Mouse (Mus musculus): ENCODE results near the gene Gabbr1. TPM values are rescaled to one million over a fixed set of nuclear protein-coding genes. Genes with fewer than 3 reads are reported as not detected.

Gabbr1 gene
- polyA plus RNA-seq, 1 experiment from 2014 or later: 0.46 TPM

DNA sequence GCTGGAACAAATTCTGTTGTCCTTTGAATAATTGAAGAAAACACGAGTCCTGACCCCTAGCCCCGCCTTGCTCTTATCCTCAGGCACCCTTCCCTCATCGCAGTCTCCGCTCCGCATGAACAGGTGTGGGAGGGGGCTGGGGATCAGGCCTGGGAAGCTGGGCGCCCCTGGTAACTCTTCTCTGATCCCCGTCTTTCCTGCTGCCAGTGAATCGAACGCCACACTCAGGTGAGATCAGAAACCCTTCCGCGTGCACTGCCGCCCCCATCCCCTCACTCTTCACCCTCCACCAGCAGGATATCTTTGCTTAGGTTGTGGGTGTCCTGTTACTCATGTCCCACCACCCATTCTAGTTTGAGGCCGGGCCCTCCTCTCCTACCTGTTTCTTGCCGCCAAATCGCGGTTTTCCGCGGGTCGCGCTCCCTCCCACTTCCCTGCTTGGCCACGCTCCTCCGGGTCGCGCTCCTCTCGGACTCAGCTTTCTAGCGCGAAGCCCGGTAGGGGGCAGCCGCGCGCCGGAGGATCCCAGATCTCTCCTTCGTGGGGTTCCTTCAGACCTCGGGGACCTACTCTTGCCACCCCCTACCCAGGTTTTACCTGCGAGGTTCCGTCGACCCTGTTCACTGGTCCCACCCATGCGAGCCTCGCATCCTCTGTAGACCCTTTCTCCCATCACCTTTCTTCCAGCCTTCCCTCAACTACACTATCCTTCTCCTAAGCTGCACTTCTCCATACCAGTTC lies 4.0 kb downstream of the Gabbr1 start:
- Histone ChIP-seq H3K27me3 (ENCODE audit: control insufficient read depth, insufficient read depth, low read depth, low read length) (peaks cover 64% of the 10 kb centered on the region), H3K9me3 (replicated peaks; ENCODE audit: control insufficient read depth, low read length) (no peaks in the 10 kb centered on the region), H3K36me3 (ENCODE audit: control insufficient read depth, insufficient read depth) (no peaks in the 10 kb centered on the region), H3K27ac (ENCODE audit: low read length) (no peak overlapping the region), H3K9ac (ENCODE audit: low read depth, low read length) (no peak overlapping the region), H3K4me3 (ENCODE audit: low read depth, low read length) (peak overlapping the region; percentile 6; the same call in 1 of the 2 replicates), H3K4me1 (ENCODE audit: control insufficient read depth, low read depth, low read length) (peaks cover 3% of the 10 kb centered on the region), H3K4me2 (ENCODE audit: low read depth, low read length) (peak overlapping the region; percentile 46)
- ATAC-seq (ENCODE audit: low read depth): no peak
- 5% methylated on average over 39 of the region's 39 CpGs for WGBS (ENCODE audit: insufficient replicate concordance)

GRCm38 (mm10) chr17:37050399-37050798 lies 4.6 kb downstream of the Gabbr1 start:
- no peak for ATAC-seq (ENCODE audit: low read depth)
- peak overlapping the region; percentile 31 for H3K4me3 ChIP-seq (ENCODE audit: low read depth, low read length)
- H3K4me1 ChIP-seq (ENCODE audit: control insufficient read depth, low read depth, low read length): peaks cover 3% of the 10 kb centered on the region
- H3K27me3 ChIP-seq (ENCODE audit: control insufficient read depth, insufficient read depth, low read depth, low read length): peaks cover 57% of the 10 kb centered on the region
- no peaks in the 10 kb centered on the region for H3K9me3 ChIP-seq (replicated peaks; ENCODE audit: control insufficient read depth, low read length)
- H3K27ac ChIP-seq (ENCODE audit: low read length): no peak overlapping the region
- H3K36me3 ChIP-seq (ENCODE audit: control insufficient read depth, insufficient read depth): no peaks in the 10 kb centered on the region
- under 1% methylated on average over 22 of the region's 22 CpGs for WGBS (ENCODE audit: insufficient replicate concordance)
- H3K9ac ChIP-seq (ENCODE audit: low read depth, low read length): no peak overlapping the region
- peak overlapping the region; percentile 46 for H3K4me2 ChIP-seq (ENCODE audit: low read depth, low read length)

DNA sequence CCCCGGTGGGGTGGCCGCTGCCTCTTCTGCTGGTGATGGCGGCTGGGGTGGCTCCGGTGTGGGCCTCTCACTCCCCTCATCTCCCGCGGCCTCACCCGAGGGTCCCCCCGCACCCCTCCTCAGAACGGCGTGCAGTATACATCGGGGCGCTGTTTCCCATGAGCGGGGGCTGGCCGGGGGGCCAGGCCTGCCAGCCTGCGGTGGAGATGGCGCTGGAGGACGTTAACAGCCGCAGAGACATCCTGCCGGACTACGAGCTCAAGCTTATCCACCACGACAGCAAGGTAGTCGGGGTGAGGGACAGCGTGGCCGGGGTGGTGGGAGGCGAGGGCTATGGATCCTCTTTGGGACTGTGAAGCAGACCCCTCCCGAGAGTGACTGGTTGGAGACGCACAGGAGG lies 5.1 kb downstream of the Gabbr1 start:
- Histone ChIP-seq H3K9me3 (replicated peaks; ENCODE audit: control insufficient read depth, low read length) (no peaks in the 10 kb centered on the region), H3K36me3 (ENCODE audit: control insufficient read depth, insufficient read depth) (no peaks in the 10 kb centered on the region), H3K4me1 (ENCODE audit: control insufficient read depth, low read depth, low read length) (peaks cover 3% of the 10 kb centered on the region), H3K27me3 (ENCODE audit: control insufficient read depth, insufficient read depth, low read depth, low read length) (peaks cover 53% of the 10 kb centered on the region), H3K9ac (ENCODE audit: low read depth, low read length) (no peak overlapping the region), H3K4me2 (ENCODE audit: low read depth, low read length) (peak overlapping the region; percentile 46), H3K27ac (ENCODE audit: low read length) (no peak overlapping the region), H3K4me3 (ENCODE audit: low read depth, low read length) (peak overlapping the region; percentile 31)
- WGBS (ENCODE audit: insufficient replicate concordance): 6% methylated on average over 27 of the region's 27 CpGs
- ATAC-seq (ENCODE audit: low read depth): no peak

GRCm38 (mm10) chr17:37051745-37052144 lies 6.0 kb downstream of the Gabbr1 start:
- no peaks in the 10 kb centered on the region for H3K9me3 ChIP-seq (replicated peaks; ENCODE audit: control insufficient read depth, low read length)
- peaks cover 44% of the 10 kb centered on the region for H3K27me3 ChIP-seq (ENCODE audit: control insufficient read depth, insufficient read depth, low read depth, low read length)

GRCm38 (mm10) chr17:37056957-37057356 lies 11.2 kb downstream of the Gabbr1 start:
- no peaks in the 10 kb centered on the region for H3K9me3 ChIP-seq (replicated peaks; ENCODE audit: control insufficient read depth, low read length)
- no peak overlapping the region for H3K4me2 ChIP-seq (ENCODE audit: low read depth, low read length)
- no peaks in the 10 kb centered on the region for H3K36me3 ChIP-seq (ENCODE audit: control insufficient read depth, insufficient read depth)
- no peaks in the 10 kb centered on the region for H3K4me1 ChIP-seq (ENCODE audit: control insufficient read depth, low read depth, low read length)
- no peak for ATAC-seq (ENCODE audit: low read depth)
- H3K27me3 ChIP-seq (ENCODE audit: control insufficient read depth, insufficient read depth, low read depth, low read length): no peaks in the 10 kb centered on the region; the same call in 1 of the 2 replicates
- 71% methylated on average over 6 of the region's 6 CpGs for WGBS (ENCODE audit: insufficient replicate concordance)
- no peak overlapping the region for H3K4me3 ChIP-seq (ENCODE audit: low read depth, low read length)
- no peak overlapping the region for H3K9ac ChIP-seq (ENCODE audit: low read depth, low read length)
- no peak overlapping the region for H3K27ac ChIP-seq (ENCODE audit: low read length)

More at GRCm38 (mm10) chr17:37051745-37052144, 6.0 kb downstream of the Gabbr1 start:
- H3K36me3 ChIP-seq (ENCODE audit: control insufficient read depth, insufficient read depth): no peaks in the 10 kb centered on the region
- H3K9ac ChIP-seq (ENCODE audit: low read depth, low read length): no peak overlapping the region
- H3K4me1 ChIP-seq (ENCODE audit: control insufficient read depth, low read depth, low read length): peaks cover 2% of the 10 kb centered on the region
- H3K4me3 ChIP-seq (ENCODE audit: low read depth, low read length): no peak overlapping the region
- ATAC-seq (ENCODE audit: low read depth): no peak
- no peak overlapping the region for H3K4me2 ChIP-seq (ENCODE audit: low read depth, low read length)
- WGBS (ENCODE audit: insufficient replicate concordance): 24% methylated on average over 4 of the region's 4 CpGs
- H3K27ac ChIP-seq (ENCODE audit: low read length): no peak overlapping the region

- no peak for ATAC-seq (ENCODE audit: low read depth)
- Histone ChIP-seq H3K9ac (ENCODE audit: low read depth, low read length) (no peak overlapping the region), H3K36me3 (ENCODE audit: control insufficient read depth, insufficient read depth) (no peaks in the 10 kb centered on the region), H3K9me3 (replicated peaks; ENCODE audit: control insufficient read depth, low read length) (no peaks in the 10 kb centered on the region), H3K4me3 (ENCODE audit: low read depth, low read length) (no peak overlapping the region), H3K27ac (ENCODE audit: low read length) (no peak overlapping the region), H3K27me3 (ENCODE audit: control insufficient read depth, insufficient read depth, low read depth, low read length) (no peaks in the 10 kb centered on the region), H3K4me2 (ENCODE audit: low read depth, low read length) (no peak overlapping the region), H3K4me1 (ENCODE audit: control insufficient read depth, low read depth, low read length) (no peaks in the 10 kb centered on the region)
- WGBS (ENCODE audit: insufficient replicate concordance): 69% methylated on average over 3 of the region's 3 CpGs
Measured at GRCm38 (mm10) chr17:37061435-37061834, 15.7 kb downstream of the Gabbr1 start.

DNA sequence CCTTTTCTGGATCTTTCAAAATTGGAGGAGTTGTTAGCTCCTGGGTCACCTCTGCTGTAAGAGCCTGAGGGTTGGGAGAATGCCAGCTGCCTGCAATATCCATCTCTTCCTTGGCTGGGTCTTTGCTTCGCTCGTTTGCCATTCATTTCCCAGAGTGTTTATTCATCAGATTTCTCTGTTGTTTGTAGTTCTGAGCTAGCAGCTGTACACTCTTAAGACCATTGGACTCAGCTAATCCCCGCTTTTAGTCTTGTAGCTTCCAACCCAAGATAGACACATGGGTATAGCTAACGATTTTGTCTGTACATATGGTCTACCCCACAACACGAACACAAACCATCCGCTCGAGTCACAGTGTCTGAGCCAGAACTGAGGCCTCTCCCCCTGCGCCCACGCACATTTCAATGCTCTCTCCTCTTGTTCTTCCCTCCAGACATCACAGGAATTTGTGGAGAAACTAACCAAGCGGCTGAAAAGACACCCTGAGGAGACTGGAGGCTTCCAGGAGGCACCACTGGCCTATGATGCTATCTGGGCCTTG lies 16.4 kb downstream of the Gabbr1 start:
- no peak for ATAC-seq (ENCODE audit: low read depth)
- Histone ChIP-seq H3K9me3 (replicated peaks; ENCODE audit: control insufficient read depth, low read length) (no peaks in the 10 kb centered on the region), H3K4me2 (ENCODE audit: low read depth, low read length) (no peak overlapping the region), H3K4me1 (ENCODE audit: control insufficient read depth, low read depth, low read length) (no peaks in the 10 kb centered on the region), H3K27me3 (ENCODE audit: control insufficient read depth, insufficient read depth, low read depth, low read length) (no peaks in the 10 kb centered on the region), H3K27ac (ENCODE audit: low read length) (no peak overlapping the region), H3K9ac (ENCODE audit: low read depth, low read length) (no peak overlapping the region), H3K4me3 (ENCODE audit: low read depth, low read length) (no peak overlapping the region), H3K36me3 (ENCODE audit: control insufficient read depth, insufficient read depth) (no peaks in the 10 kb centered on the region)
- 67% methylated on average over 10 of the region's 10 CpGs for WGBS (ENCODE audit: insufficient replicate concordance)

DNA sequence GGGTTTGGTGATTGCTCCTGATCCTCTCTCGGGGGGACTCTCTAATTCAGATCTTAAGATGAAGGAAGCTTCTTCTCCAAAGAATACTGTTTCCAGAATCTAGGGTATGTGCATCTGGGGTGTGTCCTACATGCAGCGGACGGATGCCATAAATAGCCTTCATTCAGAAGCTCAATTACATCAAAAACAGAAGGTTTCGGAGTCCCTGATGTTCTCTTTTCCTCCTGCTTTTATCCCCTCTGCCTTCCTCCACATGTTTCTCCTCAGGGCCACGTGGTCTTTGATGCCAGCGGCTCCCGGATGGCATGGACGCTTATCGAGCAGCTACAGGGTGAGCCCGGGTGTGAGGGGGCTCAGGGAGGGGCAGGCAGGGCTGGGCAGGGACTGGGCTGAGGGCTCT lies 17.3 kb downstream of the Gabbr1 start:
- Histone ChIP-seq H3K27ac (ENCODE audit: low read length) (no peak overlapping the region), H3K4me3 (ENCODE audit: low read depth, low read length) (no peak overlapping the region), H3K27me3 (ENCODE audit: control insufficient read depth, insufficient read depth, low read depth, low read length) (no peaks in the 10 kb centered on the region), H3K36me3 (ENCODE audit: control insufficient read depth, insufficient read depth) (no peaks in the 10 kb centered on the region), H3K9me3 (replicated peaks; ENCODE audit: control insufficient read depth, low read length) (no peaks in the 10 kb centered on the region), H3K4me1 (ENCODE audit: control insufficient read depth, low read depth, low read length) (no peaks in the 10 kb centered on the region), H3K4me2 (ENCODE audit: low read depth, low read length) (no peak overlapping the region), H3K9ac (ENCODE audit: low read depth, low read length) (no peak overlapping the region)
- 58% methylated on average over 10 of the region's 10 CpGs for WGBS (ENCODE audit: insufficient replicate concordance)
- ATAC-seq (ENCODE audit: low read depth): no peak

- H3K9me3 ChIP-seq (replicated peaks; ENCODE audit: control insufficient read depth, low read length): no peaks in the 10 kb centered on the region
- ATAC-seq (ENCODE audit: low read depth): no peak
- no peak overlapping the region for H3K4me3 ChIP-seq (ENCODE audit: low read depth, low read length)
- no peak overlapping the region for H3K27ac ChIP-seq (ENCODE audit: low read length)
- no peaks in the 10 kb centered on the region for H3K36me3 ChIP-seq (ENCODE audit: control insufficient read depth, insufficient read depth)
- WGBS (ENCODE audit: insufficient replicate concordance): 75% methylated on average over 11 of the region's 11 CpGs
- H3K4me1 ChIP-seq (ENCODE audit: control insufficient read depth, low read depth, low read length): no peaks in the 10 kb centered on the region
- H3K9ac ChIP-seq (ENCODE audit: low read depth, low read length): no peak overlapping the region
- no peaks in the 10 kb centered on the region for H3K27me3 ChIP-seq (ENCODE audit: control insufficient read depth, insufficient read depth, low read depth, low read length)
- H3K4me2 ChIP-seq (ENCODE audit: low read depth, low read length): no peak overlapping the region
Measured at GRCm38 (mm10) chr17:37063686-37064495, 18.1 kb downstream of the Gabbr1 start.
